Mouse (Mus musculus): ENCODE data around the gene Lck. TPM values are rescaled to one million over a fixed set of nuclear protein-coding genes. Genes with fewer than 3 reads are reported as not detected.
A peak's percentile ranks its signal among the peaks of the same experiment; 100 is the strongest.

The Lck gene
- total and polyA plus RNA-seq, 3 experiments: 2.7 to 6.9 TPM; not detected in 1

DNA sequence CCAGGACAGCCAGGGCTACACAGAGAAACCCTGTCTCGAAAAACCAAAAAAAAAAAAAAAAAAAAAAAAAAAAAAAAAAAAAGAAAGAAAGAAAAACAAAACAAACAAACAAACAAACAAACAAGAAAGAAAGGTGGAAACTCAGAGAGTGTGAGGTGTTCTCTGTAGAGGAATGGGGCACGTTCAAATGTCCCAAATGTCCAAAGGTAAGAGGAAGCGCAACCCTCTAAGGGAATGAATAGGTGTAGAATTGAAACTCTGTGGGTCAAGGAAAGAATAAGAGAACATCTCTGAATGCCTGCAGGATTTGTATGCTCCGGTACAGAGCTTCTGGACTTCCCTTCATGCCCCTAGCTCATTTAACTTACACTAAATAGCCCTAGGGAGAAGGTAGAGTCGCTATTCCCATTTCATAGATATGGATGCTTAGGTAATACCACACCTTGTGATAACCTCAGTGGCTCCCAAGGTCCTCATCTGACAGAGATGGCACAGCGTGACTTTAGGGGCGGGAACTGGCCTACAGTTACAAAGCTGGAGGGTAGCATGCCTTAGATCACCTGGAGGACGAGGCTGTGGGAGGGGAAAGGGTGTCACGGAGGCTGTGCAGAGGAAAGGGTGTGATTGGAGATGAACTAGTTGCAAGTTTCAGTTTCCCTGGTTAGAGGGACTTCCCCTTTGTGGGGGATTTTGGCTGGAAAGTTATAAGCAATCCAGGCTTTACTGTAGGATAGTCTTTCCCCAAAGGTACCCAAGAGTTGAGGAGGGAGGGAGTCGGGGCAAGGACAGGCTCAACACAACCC, 65.8 kb downstream of the Lck start:
- Histone ChIP-seq H3K9me3 (replicated peaks; ENCODE audit: insufficient read depth, low read length) (no peaks in the 10 kb centered on the region), H3K4me3 (ENCODE audit: control insufficient read depth in 1 of 2, insufficient read depth in 1 of 2, low read depth in 2 of 2, low read length in 2 of 2) (peak overlapping the region; percentile 35 to 37; a peak in 3 of 4 replicates), H3K27me3 (ENCODE audit: control insufficient read depth in 1 of 2, insufficient read depth in 2 of 2, low read length in 2 of 2) (no peaks in the 10 kb centered on the region), H3K9ac (ENCODE audit: control insufficient read depth, low read depth, low read length, poor library complexity, severe bottlenecking) (peak overlapping the region; percentile 46; the same call in 1 of the 2 replicates), H3K27ac (ENCODE audit: control insufficient read depth, low read depth, low read length) (no peak overlapping the region), H3K79me2 (ENCODE audit: control insufficient read depth, insufficient read depth, low read length, poor library complexity) (no peaks in the 10 kb centered on the region), H3K36me3 (ENCODE audit: control insufficient read depth in 1 of 2, insufficient read depth in 2 of 2, low read length in 2 of 2) (no peaks in the 10 kb centered on the region), H3K4me1 (ENCODE audit: control insufficient read depth in 1 of 2, insufficient read depth in 2 of 2, low read length in 2 of 2) (peaks cover 0 to 11% of the 10 kb centered on the region in 2 experiments; a peak in 2 of 4 replicates)
- peak; percentile 34 for DNase-seq (ENCODE audit: low read depth, low spot score)
- TF ChIP-seq ZKSCAN1 (IDR thresholded peaks at IDR 0.05; ENCODE audit: low read depth, low read length): no peak
- no peak for TF ChIP-seq NRF1 (IDR thresholded peaks at IDR 0.05; ENCODE audit: insufficient read depth, low read depth, low read length, poor library complexity, severe bottlenecking)
- TF ChIP-seq GABPA (IDR thresholded peaks at IDR 0.05; ENCODE audit: low read depth, low read length): no peak
- no peak for TF ChIP-seq POLR2AphosphoS5 (IDR thresholded peaks at IDR 0.05; ENCODE audit: borderline replicate concordance, low read depth, low read length)
- no peak for TF ChIP-seq GATA1 (IDR thresholded peaks at IDR 0.05; ENCODE audit: low read depth, low read length)
- TF ChIP-seq POLR2AphosphoS2 (IDR thresholded peaks at IDR 0.05; ENCODE audit: low read length): no peak
- TF ChIP-seq JUND (IDR thresholded peaks at IDR 0.05; ENCODE audit: low read depth, low read length): no peak
- no peak for TF ChIP-seq RAD21 (IDR thresholded peaks at IDR 0.05; ENCODE audit: low read depth, low read length)
- TF ChIP-seq E2F4 (IDR thresholded peaks at IDR 0.05; ENCODE audit: borderline replicate concordance, low read depth, low read length): no peak

GRCm38 (mm10) chr4:129505511-129505910, 67.9 kb downstream of the Lck start:
- Histone ChIP-seq H3K36me3 (ENCODE audit: control insufficient read depth in 1 of 2, insufficient read depth in 2 of 2, low read length in 2 of 2) (0 out of 4 replicates have a peak, but pooled peaks cover 0 to 3% of the 10 kb centered on the region in 2 experiments), H3K4me1 (ENCODE audit: control insufficient read depth in 1 of 2, insufficient read depth in 2 of 2, low read length in 2 of 2) (peaks cover 3 to 18% of the 10 kb centered on the region in 2 experiments), H3K27me3 (ENCODE audit: control insufficient read depth in 1 of 2, insufficient read depth in 2 of 2, low read length in 2 of 2) (no peaks in the 10 kb centered on the region), H3K4me3 (ENCODE audit: control insufficient read depth in 1 of 2, insufficient read depth in 1 of 2, low read depth in 2 of 2, low read length in 2 of 2) (no peak overlapping the region), H3K27ac (ENCODE audit: control insufficient read depth, low read depth, low read length) (no peak overlapping the region), H3K79me2 (ENCODE audit: control insufficient read depth, insufficient read depth, low read length, poor library complexity) (no peaks in the 10 kb centered on the region), H3K9ac (ENCODE audit: control insufficient read depth, low read depth, low read length, poor library complexity, severe bottlenecking) (no peak overlapping the region), H3K9me3 (replicated peaks; ENCODE audit: insufficient read depth, low read length) (no peaks in the 10 kb centered on the region)
- DNase-seq (ENCODE audit: low read depth, low spot score): no peak
- TF ChIP-seq POLR2AphosphoS2 (IDR thresholded peaks at IDR 0.05; ENCODE audit: low read length): no peak
- no peak for TF ChIP-seq EP300 (IDR thresholded peaks at IDR 0.05; ENCODE audit: low read depth in 1 of 2, low read length in 2 of 2)
- TF ChIP-seq KAT2A (conservative IDR thresholded peaks at IDR 0.05; ENCODE audit: low read depth, low read length): no peak
- no peak for TF ChIP-seq POLR2AphosphoS5 (IDR thresholded peaks at IDR 0.05; ENCODE audit: borderline replicate concordance, low read depth, low read length)
- TF ChIP-seq ETS1 (IDR thresholded peaks at IDR 0.05; ENCODE audit: low read depth, low read length): no peak
- TF ChIP-seq ZMIZ1 (IDR thresholded peaks at IDR 0.05; ENCODE audit: low read depth, low read length): no peak
- TF ChIP-seq UBTF (IDR thresholded peaks at IDR 0.05; ENCODE audit: borderline replicate concordance, insufficient read depth, low read depth, low read length): no peak
- TF ChIP-seq ZNF384 (IDR thresholded peaks at IDR 0.05; ENCODE audit: low read depth, low read length): no peak
- TF ChIP-seq ZKSCAN1 (IDR thresholded peaks at IDR 0.05; ENCODE audit: low read depth, low read length): no peak
- no peak for TF ChIP-seq CHD1 (IDR thresholded peaks at IDR 0.05; ENCODE audit: low read depth, low read length)
- no peak for TF ChIP-seq E2F4 (IDR thresholded peaks at IDR 0.05; ENCODE audit: borderline replicate concordance, low read depth, low read length)
